Mouse (Mus musculus) left cerebral cortex, postnatal 4 days (tissue): ENCODE measurements around the gene Rad17. TPM values are rescaled to one million over a fixed set of nuclear protein-coding genes. Genes with fewer than 3 reads are reported as not detected.

Source experiments
- DNase-seq: peaks from one replicate; pipeline ENCODE4 v3.0.0-alpha.2; 2022
- intact Hi-C: fragments of 180-260 bp; cut with DNase I; formaldehyde crosslinking; loops from one replicate; pipeline ENCODE4 v1.15.1; 2025
- total RNA-seq, 2 experiments: library from RNA; stranded (reverse); gene quantifications; 2 replicates each; pipeline ENCODE4 v1.2.3; 2021

Gene Rad17
- total RNA-seq, 2 experiments from 2014 or later: 15.3 to 16.0 TPM

DNA sequence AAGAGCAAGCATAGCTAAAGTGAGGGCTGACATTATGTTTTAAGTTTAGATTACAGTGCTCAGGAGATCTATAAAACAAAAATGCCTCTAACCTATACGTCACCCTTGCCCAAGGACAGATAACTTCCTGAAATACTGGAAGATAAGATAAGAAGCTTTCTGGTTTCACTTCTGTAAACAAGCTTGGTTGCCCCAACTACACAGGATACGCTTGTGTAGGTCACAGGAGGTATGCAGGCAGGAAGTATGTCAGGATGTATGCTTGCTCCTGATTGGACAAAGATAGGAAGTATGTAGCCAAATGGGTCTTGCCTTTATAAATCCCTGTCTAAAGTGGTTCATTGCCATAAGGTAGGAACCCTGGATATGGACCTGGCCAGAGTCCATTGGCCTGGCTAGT is 74.9 kb downstream of the Rad17 start:
- no peak for DNase-seq
- intact Hi-C loops: no loop called here

GRCm38 (mm10) chr13:100570713-100571112 is 80.1 kb downstream of the Rad17 start:
- intact Hi-C loops: no loop called here
- no peak for DNase-seq

DNA sequence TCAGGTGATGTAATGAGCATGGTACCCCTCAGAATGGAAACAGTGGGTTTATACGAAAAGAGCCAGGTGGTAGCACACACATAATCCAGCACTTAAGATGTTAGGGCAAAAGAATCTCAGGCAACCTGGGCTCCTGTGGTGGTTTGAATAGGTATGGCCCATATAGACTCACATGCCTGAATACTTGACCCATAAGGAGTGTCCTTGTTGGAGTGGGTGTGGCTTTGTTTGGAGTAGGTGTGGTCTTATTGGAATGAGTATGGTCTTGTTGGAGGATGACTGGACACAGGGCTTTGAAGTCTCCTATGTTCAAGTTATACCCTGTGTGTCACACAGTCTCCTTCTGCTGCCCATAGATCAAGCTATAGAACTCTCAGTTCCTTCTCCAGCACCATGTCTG is 82.5 kb downstream of the Rad17 start:
- intact Hi-C loops: no loop called here
- no peak for DNase-seq

Other genes with a start within 250 kb of the Rad17 start
- under 1 TPM; 0.18 to 0.24 TPM for gene Naip1, start 198.2 kb downstream of the Rad17 start, total RNA-seq
- gene Gtf2h2, start 158.5 kb downstream of the Rad17 start, total RNA-seq: 10 to 100 TPM; 41.0 to 52.8 TPM
- gene Ocln, start 98.3 kb downstream of the Rad17 start, total RNA-seq: 1 to 10 TPM; 7.9 to 8.8 TPM
- gene Marveld2, start 34.1 kb downstream of the Rad17 start, total RNA-seq: 1 to 10 TPM; 1.6 to 2.0 TPM
- 100 to 1,000 TPM; 129 to 141 TPM for gene Ak6, start 72 bp downstream of the Rad17 start, total RNA-seq
- gene Taf9, start 528 bp upstream of the Rad17 start, total RNA-seq: 10 to 100 TPM; 22.9 to 31.8 TPM
- under 1 TPM; 0.86 to 0.93 TPM for gene Ccdc125, start 18.7 kb upstream of the Rad17 start, total RNA-seq
- 10 to 100 TPM; 37.8 to 39.9 TPM for gene Cdk7, start 79.9 kb upstream of the Rad17 start, total RNA-seq
- 10 to 100 TPM; 51.0 to 54.5 TPM for gene Mrps36, start 93.6 kb upstream of the Rad17 start, total RNA-seq
- gene Cenph, start 124.8 kb upstream of the Rad17 start, total RNA-seq: 1 to 10 TPM; 3.9 to 4.1 TPM
- 1 to 10 TPM; 8.3 to 8.9 TPM for gene Ccnb1, start 135.5 kb upstream of the Rad17 start, total RNA-seq
- 10 to 100 TPM; 35.6 to 39.2 TPM for gene Slc30a5, start 182.4 kb upstream of the Rad17 start, total RNA-seq